Mouse (Mus musculus): ENCODE measurements around the gene Eif2b3.
A peak's percentile ranks its signal among the peaks of the same experiment; 100 is the strongest.

The Eif2b3 gene

DNA sequence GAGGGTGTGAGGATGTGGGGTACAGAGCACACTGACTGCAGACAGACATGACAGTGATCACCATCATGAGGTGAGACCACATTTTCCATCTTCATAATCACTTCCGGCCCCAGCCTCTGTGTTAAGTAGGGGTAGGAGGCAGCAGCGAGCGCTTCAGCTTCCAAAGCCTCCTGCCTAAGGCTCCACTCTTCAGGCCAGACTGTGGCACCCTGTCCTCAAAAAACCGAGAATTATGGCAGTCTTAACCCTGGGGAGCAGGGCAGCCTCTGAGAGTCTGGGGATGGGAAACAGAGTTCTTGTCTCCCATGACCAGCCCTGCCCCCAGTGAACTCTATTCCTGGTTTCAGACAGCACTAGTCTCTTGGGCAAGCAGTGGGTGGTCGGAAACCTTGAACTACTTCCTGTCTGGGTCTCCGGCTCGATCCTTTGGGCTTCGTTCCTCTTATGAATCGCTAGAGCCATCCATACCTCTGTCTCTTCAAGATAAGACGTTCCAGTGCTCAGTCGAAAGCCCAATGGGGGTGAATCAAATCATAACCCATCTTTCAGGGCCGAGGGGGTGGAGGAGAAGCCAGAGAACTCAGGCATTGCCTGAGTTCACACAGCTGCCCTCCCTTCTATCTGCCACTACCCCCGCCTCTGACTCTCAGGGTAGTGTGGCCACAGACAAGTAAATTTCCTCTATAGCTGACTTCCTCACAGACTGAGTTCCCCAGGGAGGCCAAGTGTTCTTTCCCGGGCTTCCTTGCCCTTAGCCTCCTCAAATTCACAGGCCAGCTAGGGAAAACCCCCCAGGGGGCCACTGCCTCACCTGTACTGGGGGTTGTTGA is 105.5 kb downstream of the Eif2b3 start:
- peak; percentile 80 for DNase-seq

GRCm38 (mm10) chr4:117125348-117125909 is 106.2 kb downstream of the Eif2b3 start, which contains the start of gene Btbd19:
TSS of gene Btbd19 (minus strand) at chr4:117125725.
- DNase-seq: peak; percentile 34

DNA sequence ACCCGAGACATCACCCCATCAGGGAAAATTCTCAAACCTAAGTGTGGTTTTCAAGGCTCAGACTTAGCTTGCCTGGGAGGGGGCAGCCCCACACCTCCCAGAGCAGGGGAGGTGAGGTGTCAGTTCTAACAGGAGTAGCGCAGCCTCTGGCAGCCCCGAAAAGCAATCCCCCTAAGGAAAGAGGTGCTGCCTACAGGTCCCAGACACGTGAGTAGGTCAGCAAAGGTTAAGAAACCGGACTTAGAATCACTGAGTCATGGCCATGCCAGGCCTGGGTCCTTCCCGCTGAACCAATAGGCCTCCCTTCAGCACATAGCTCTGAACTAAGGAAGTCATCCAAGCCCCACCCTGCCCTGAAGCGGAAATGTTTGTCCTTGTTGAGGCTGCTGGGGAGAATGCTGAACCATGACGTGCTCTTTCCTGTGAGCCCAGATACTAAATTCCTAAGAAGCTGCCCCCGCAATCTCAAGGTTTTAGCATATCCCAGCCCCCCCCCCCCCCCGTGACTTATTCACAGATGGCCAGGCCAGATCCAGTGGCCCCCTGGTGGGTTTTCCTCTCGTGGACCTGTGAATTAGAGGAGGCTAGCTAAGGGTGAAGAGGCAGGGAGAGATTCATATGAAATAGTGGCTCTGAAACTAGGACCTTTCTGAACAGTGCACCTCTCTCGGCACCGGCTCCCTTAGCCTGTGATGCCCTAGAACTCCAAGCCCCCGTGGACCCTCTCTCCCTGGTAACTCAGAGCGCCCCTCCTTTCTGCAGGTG is 106.9 kb downstream of the Eif2b3 start:
- peak; percentile 78 for DNase-seq

GRCm38 (mm10) chr4:117126675-117127290 is 107.6 kb downstream of the Eif2b3 start, which contains the start of gene Tctex1d4:
TSS of gene Tctex1d4 (plus strand) at chr4:117126794.
- DNase-seq: no peak

GRCm38 (mm10) chr4:117127991-117128686 is 108.9 kb downstream of the Eif2b3 start:
- DNase-seq: no peak

GRCm38 (mm10) chr4:117130790-117131189 is 111.6 kb downstream of the Eif2b3 start:
- DNase-seq: no peak

- no peak for DNase-seq
Measured at GRCm38 (mm10) chr4:117131198-117131597, 112.0 kb downstream of the Eif2b3 start.

GRCm38 (mm10) chr4:117131890-117132793 is 112.9 kb downstream of the Eif2b3 start:
- no peak for DNase-seq

DNA sequence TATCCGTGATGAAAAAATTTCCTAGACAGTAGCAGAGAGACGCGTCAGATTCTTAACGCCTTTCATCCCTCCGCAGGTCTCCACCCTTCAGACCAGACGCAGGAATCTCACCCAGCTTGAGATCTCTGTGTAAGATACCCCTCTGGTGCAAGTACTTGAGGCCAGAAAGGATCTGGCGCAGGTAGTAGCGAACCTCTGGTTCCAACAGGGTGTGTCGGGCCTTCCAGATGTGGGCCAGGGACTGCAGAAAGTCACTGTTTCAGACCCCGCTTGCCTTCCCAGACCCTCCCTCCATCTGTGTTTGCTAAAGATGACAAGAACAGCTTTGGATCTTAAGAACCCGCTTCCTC is 113.6 kb downstream of the Eif2b3 start:
- DNase-seq: no peak

DNA sequence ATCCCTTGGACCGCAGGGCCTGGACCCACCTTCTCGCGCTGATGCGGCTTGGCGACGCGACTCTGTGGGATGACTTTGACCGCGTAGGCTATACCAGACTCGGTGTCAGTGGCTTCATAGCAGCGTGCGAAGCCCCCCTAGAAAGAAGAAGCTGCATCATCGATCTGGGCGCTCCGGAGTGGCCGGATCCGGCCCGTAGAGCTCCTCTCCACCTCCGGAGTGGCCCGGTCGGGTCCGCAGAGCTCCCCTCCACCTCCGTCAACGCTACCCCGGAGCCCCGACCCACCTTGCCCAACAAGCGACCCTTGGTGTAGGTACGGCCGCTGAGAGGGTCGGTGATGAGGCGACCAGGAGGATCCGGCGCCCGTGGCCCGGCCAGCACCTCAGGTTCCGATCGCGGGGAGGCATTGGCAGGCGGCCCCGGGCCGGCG is 114.2 kb downstream of the Eif2b3 start:
- peak; percentile 28 for DNase-seq

- DNase-seq: peak; percentile 98
Measured at GRCm38 (mm10) chr4:117133817-117134600, 114.8 kb downstream of the Eif2b3 start, which contains the start of gene Plk3. TSS of gene Plk3 (minus strand) at chr4:117133963.

- DNase-seq: no peak
Measured at GRCm38 (mm10) chr4:117134601-117134995, 115.4 kb downstream of the Eif2b3 start.

- DNase-seq: no peak
Measured at GRCm38 (mm10) chr4:117136034-117136433, 116.8 kb downstream of the Eif2b3 start.
